Mouse (Mus musculus) layer of hippocampus, adult 2 months (tissue): ENCODE data around the gene Ece2. TPM values are rescaled to one million over a fixed set of nuclear protein-coding genes. Genes with fewer than 3 reads are reported as not detected.

Experiments used
- DNase-seq, 2 experiments: peaks; one replicate each; pipeline ENCODE4 v3.0.0; 2022; ENCODE audit warnings: low spot score in 2 of 2
- H3K27ac ChIP-seq: fragments of 200-600 bp; 2 replicates; pipeline ENCODE4 v1.8.1; 2022
- H3K4me3 ChIP-seq: fragments of 200-600 bp; 2 replicates; pipeline ENCODE4 v1.8.1; 2022; ENCODE audit warnings: mild to moderate bottlenecking
- CTCF ChIP-seq: fragments of 200-600 bp; conservative IDR thresholded peaks from 2 replicates; pipeline ENCODE4 v1.8.1; 2022; ENCODE audit warnings: antibody characterized with exemption, mild to moderate bottlenecking, moderate library complexity
- long read RNA-seq, 2 experiments: library from polyadenylated mRNA; stranded (forward); transcript quantifications; one replicate each; pipeline ENCODE4 v2.0.0; 2021; ENCODE audit warnings: borderline mapping rate in 2 of 2
- total RNA-seq, 2 experiments: library from RNA; stranded (reverse); gene quantifications; 2 replicates each; pipeline ENCODE4 v1.2.3; 2021

Ece2 gene
- total RNA-seq = 10 to 100 TPM; 34.4 to 36.1 TPM
- long read RNA-seq, experiment 1, partial matches to known transcripts = 2 of 8 reads
- long read RNA-seq, experiment 1, other reads (novel, unspliced or antisense) = 4 of 8 reads
- long read RNA-seq, experiment 2, partial matches to known transcripts = 3 of 12 reads
- long read RNA-seq, experiment 2, other reads (novel, unspliced or antisense) = 6 of 12 reads

DNA sequence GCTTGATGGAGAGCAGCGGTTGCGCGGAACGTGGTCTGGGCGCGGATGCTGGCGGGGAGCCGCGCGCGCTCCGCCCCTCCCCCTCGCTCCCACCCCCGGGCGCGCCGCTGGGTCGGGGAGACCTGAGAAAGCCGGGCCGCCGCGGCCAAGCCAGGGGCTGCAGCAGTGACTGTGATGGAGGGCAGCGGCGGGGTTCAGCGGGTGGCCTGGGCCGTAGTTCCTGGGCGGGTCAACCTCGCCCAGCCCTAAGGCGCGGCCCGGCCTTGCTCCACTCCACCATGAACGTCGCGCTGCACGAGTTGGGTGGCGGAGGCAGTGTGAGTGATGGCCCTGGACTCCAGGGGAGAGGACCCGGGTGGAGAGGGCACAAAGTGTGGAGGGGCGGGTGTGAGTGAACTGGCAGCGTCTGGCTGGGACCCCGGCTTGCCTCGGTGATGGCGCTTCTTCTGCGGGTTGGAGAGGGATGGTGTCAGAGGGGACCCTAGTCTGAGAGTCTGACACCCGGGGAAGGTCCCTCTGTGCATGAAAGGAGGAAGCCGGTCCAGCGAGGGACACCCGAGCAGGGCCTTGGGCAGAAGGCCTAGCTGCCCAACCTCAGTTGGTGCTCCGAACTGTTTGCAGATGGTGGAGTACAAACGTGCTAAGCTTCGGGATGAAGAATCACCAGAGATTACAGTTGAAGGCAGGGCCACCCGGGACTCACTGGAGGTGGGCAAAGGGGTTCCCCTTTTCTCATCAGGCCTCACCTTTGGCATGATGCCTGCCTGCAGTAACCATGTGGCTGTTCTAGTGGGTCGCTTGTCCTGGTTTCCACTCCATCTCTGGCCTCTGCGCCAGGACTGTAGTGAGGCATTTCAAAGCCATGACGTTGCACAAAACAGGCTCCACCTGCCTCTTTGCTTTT lies at the start of gene Ece2:
Gene Ece2 (plus strand): TSS at position 98 of the 904 bp plus-strand sequence.
- no peak for TF ChIP-seq CTCF
- peak in 1 of 2 experiments; percentile 51 for DNase-seq
- Histone ChIP-seq H3K4me3 (peak within 1 kb of the TSS; percentile 71), H3K27ac (peak within 1 kb of the TSS; percentile 88)

DNA sequence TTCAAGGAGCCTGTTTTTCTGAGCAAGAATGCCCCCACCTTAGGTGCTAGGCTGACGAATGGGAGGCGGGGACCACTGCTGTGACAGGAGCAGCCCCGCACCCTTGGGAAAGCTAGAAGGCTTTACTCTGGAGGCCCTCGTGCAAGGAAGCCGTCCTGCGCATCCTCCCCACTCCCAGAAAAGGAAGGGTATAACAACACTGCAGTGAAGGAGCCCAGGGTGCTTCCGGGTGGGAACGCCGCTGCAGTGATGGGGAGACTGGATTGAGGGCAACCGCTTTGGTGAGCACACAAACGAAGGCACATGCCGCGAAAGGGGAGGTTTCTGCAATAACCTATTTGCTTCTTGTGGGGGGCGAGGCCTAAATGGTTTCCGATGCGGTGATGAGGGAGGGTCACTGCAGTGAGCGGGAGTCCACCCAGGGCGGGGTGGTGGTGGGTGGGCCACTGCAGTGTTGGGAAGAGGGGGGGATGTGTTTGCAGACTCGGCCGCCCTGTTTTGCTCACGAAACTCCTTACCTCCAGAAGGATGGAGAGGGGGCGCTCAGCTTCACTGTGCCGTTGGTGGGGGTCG lies 40.2 kb upstream of the Ece2 start, which contains the start of gene Vwa5b2:
Gene Vwa5b2 (plus strand): TSS at position 106 of the 573 bp plus-strand sequence.
- no peak for DNase-seq
- TF ChIP-seq CTCF = no peak
- peak within 1 kb of the TSS; percentile 65 for H3K27ac ChIP-seq
- H3K4me3 ChIP-seq = peak within 1 kb of the TSS; percentile 65

- no peak for TF ChIP-seq CTCF
- peak in 1 of 2 experiments; percentile 36 for DNase-seq
- H3K4me3 ChIP-seq = peak overlapping the region; percentile 65
- peak overlapping the region; percentile 65; the same call in 1 of the 2 replicates for H3K27ac ChIP-seq
Measured at GRCm38 (mm10) chr16:20589939-20590679, 39.5 kb upstream of the Ece2 start.

DNA sequence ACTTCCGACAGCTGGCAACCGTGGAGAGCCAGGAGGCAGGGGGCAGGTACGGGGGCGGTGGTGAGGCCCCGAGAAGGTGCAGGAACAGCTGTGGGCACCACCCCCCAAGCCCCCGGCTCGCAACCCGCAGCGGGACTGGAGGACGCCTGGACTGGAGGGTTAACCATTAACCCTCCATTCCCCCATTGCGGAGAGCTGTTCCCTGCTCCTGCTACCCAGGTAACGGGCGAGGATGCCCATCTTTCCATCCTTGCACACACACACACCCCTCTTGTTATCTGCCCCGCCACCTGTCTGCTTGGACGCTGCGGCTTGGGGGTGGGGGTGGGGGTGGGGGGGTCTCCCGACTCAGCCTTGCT lies 39.0 kb upstream of the Ece2 start:
- TF ChIP-seq CTCF = no peak
- no peak for DNase-seq
- H3K4me3 ChIP-seq = peak overlapping the region; percentile 65
- no peak overlapping the region for H3K27ac ChIP-seq

DNA sequence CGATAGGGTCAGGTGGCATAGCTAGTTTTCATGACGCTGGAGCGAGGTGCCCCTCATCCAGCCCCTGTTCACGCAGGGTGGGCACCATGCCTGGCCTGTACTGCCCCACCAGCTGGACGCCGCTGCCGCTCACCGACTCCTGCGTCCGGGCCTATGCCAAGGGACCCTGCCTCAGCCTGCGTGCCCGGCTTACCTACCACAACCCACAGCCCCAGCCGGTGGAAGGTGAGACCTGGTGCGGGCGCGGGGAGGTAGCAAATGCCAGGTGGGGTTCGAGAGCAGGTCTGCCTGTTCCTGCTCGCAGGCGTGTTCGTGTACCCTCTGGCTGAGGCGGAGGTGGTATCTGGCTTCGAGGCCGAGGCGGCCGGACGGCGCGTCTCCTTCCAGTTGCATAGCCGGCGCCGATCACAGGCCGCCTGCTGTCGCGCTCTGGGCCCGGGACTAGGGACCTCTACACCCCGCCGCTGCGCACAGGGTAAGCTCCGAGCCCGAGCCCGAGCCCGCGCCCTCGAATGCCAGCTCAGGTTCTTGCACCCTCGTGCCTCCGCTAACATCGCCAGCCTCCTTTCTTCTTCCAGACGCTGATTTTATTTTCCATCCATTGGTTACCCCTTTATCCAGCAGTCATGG lies 38.4 kb upstream of the Ece2 start:
- DNase-seq = no peak
- no peak for TF ChIP-seq CTCF
- no peak overlapping the region for H3K4me3 ChIP-seq
- no peak overlapping the region for H3K27ac ChIP-seq

GRCm38 (mm10) chr16:20595060-20595673 lies 34.5 kb upstream of the Ece2 start:
- Histone ChIP-seq H3K4me3 (no peak overlapping the region), H3K27ac (no peak overlapping the region)
- no peak for DNase-seq
- no peak for TF ChIP-seq CTCF

DNA sequence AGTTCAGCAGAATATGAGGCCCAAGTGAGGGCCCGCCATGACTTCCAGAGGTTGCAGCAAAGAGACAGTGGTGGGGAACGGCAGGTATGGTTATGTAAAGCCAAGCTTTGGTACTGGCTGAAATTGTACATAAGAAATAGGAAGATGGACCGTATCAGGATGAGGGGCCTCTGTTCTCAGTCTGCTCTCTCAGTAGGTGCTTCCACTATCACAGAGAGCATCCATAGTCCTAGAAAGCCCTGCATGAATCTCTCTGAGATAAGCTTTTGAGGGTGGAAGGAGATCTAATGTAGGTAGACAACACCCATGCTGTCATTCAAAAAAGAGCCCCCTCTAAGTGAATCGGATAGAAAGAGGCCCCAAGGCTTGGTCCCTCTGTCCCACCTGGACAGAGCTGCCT lies 33.9 kb upstream of the Ece2 start:
- H3K27ac ChIP-seq = no peak overlapping the region
- no peak for TF ChIP-seq CTCF
- no peak for DNase-seq
- no peak overlapping the region for H3K4me3 ChIP-seq

DNA sequence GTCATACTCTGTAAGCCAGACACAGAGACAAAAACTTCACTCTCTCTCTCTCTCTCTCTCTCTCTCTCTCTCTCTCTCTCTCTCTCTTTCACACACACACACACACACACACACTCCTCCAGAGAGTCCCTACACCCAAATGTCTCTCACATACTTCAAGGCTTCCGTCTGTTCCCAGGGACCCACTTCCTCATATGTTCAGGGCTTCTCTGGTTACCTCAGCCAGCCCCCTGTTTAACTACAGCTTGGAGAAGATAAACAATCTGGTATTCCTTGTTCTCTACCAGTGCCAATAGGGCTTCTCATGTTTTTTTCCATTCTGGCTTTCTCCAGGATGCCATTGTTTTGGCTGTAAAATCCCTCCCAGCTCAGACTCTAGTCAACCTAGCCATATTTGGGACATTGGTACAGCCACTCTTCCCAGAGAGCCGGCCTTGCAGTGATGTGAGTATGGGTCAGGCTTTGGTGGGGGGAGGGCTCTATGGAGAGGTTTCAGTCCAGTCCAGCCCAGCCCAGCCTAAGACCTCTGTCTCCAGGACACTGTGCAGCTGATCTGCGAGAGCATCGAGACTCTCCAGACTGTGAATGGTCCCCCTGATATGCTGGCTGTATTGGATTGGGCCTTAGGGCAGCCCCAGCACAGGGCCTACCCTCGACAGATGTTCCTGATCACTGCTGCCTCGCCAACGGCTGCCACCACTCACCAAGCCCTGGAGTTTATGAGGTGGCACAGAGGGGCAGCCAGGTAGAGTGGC lies 32.8 kb upstream of the Ece2 start:
- H3K4me3 ChIP-seq = no peak overlapping the region
- no peak overlapping the region for H3K27ac ChIP-seq
- no peak for DNase-seq
- no peak for TF ChIP-seq CTCF

DNA sequence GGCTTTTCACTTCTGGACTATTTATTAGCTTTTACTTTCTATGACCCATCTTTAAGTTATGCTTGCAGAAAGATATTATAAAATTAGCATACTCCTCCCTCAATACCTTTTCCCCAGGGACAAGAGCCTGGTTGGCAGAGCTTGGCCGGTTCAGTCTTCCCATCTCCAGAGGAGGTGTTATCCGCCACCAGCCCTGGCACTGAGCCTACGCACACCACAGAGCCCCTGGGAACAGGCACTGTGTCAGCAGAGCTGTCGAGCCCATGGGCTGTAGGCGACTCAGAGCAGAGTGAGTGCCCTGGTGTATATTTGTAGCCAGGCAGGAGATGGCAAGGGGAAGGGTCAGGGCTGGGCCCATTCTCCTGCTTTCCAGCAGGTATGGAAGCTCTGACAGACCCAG lies 29.1 kb upstream of the Ece2 start:
- Histone ChIP-seq H3K27ac (no peak overlapping the region), H3K4me3 (no peak overlapping the region)
- TF ChIP-seq CTCF = no peak
- DNase-seq = no peak

GRCm38 (mm10) chr16:20604705-20605104 lies 24.9 kb upstream of the Ece2 start:
- no peak for TF ChIP-seq CTCF
- Histone ChIP-seq H3K27ac (no peak overlapping the region), H3K4me3 (no peak overlapping the region)
- DNase-seq = no peak

GRCm38 (mm10) chr16:20610501-20611356 lies 18.9 kb upstream of the Ece2 start:
- Histone ChIP-seq H3K27ac (peak overlapping the region; percentile 93), H3K4me3 (peak overlapping the region; percentile 85)
- TF ChIP-seq CTCF = no peak
- peak; percentile 65 to 76 for DNase-seq
